Mouse (Mus musculus) embryonic facial prominence, embryonic 15.5 days (tissue): ENCODE measurements around the gene Cdip1. TPM values are rescaled to one million over a fixed set of nuclear protein-coding genes. Genes with fewer than 3 reads are reported as not detected.
A peak's percentile ranks its signal among the peaks of the same experiment; 100 is the strongest.

Source experiments
- ATAC-seq: fragments of 200-750 bp; cut with Nextera tagmentation; 2 replicates; pipeline ENCODE4 v1.8.0; 2017; ENCODE audit warnings: low read depth, moderate TSS enrichment; ENCODE audit not compliant: insufficient number of reproducible peaks, low FRiP score, low TSS enrichment
- H3K27ac ChIP-seq: fragments of 300-500 bp; sonication (generic); replicated peaks from 2 replicates; pipeline ENCODE4 v1.5.1; 2015; ENCODE audit warnings: mild to moderate bottlenecking, inconsistent platforms
- H3K27me3 ChIP-seq: fragments of 300-500 bp; sonication (generic); 2 replicates; pipeline ENCODE4 v1.6.1; 2015; ENCODE audit warnings: inconsistent platforms
- H3K36me3 ChIP-seq: fragments of 300-500 bp; sonication (generic); 2 replicates; pipeline ENCODE4 v1.6.1; 2015; ENCODE audit warnings: mild to moderate bottlenecking, inconsistent platforms
- H3K4me1 ChIP-seq: fragments of 300-500 bp; sonication (generic); 2 replicates; pipeline ENCODE4 v1.6.1; 2015; ENCODE audit warnings: inconsistent platforms
- H3K4me2 ChIP-seq: fragments of 300-500 bp; sonication (generic); replicated peaks from 2 replicates; pipeline ENCODE4 v1.6.1; 2015; ENCODE audit warnings: mild to moderate bottlenecking, inconsistent platforms
- H3K4me3 ChIP-seq: fragments of 300-500 bp; sonication (generic); replicated peaks from 2 replicates; pipeline ENCODE4 v1.5.1; 2015; ENCODE audit warnings: mild to moderate bottlenecking, inconsistent platforms
- H3K9ac ChIP-seq: fragments of 300-500 bp; sonication (generic); 2 replicates; pipeline ENCODE4 v1.6.1; 2015; ENCODE audit warnings: inconsistent platforms
- H3K9me3 ChIP-seq: fragments of 300-500 bp; sonication (generic); replicated peaks from 2 replicates; pipeline ENCODE4 v1.6.1; 2016; ENCODE audit warnings: inconsistent platforms
- WGBS: fragments of 180-500 bp; shearing (Covaris S2); methylation state at CpG from one replicate; pipeline ENCODE4 v1.1.7; 2015; 5-methylcytosine and 5-hydroxymethylcytosine counted together
- polyA plus RNA-seq: library from polyadenylated mRNA; unstranded; fragments of >200 nt; fragmentation: Nextera tagmentation; extraction: Ambion mirVana; gene quantifications from 2 replicates; pipeline ENCODE4 v1.2.1, GENCODE M21; 2015

Gene Cdip1
- polyA plus RNA-seq, 1 experiment from 2014 or later = 96.6 TPM

- Histone ChIP-seq H3K27ac (no peak overlapping the region), H3K36me3 (no peaks in the 10 kb centered on the region), H3K4me1 (peaks cover 21% of the 10 kb centered on the region), H3K27me3 (no peaks in the 10 kb centered on the region), H3K9me3 (no peaks in the 10 kb centered on the region), H3K9ac (no peak overlapping the region), H3K4me3 (no peak overlapping the region), H3K4me2 (no peak overlapping the region)
- 51% methylated on average over 2 of the region's 2 CpGs for WGBS
- no peak for ATAC-seq
Measured at GRCm38 (mm10) chr16:4791332-4791731, 1.2 kb upstream of the Cdip1 start.

- ATAC-seq = peak; percentile 55
- H3K9ac ChIP-seq = peak overlapping the region; percentile 87
- H3K4me3 ChIP-seq = peak overlapping the region; percentile 91
- under 1% methylated on average over 29 of the region's 29 CpGs for WGBS
- no peaks in the 10 kb centered on the region for H3K27me3 ChIP-seq
- H3K27ac ChIP-seq = peak overlapping the region; percentile 98
- peak overlapping the region; percentile 80 for H3K4me2 ChIP-seq
- H3K36me3 ChIP-seq = no peaks in the 10 kb centered on the region
- H3K4me1 ChIP-seq = peaks cover 27% of the 10 kb centered on the region
- no peaks in the 10 kb centered on the region for H3K9me3 ChIP-seq
Measured at GRCm38 (mm10) chr16:4789311-4789768, 752 bp downstream of the Cdip1 start.

- Histone ChIP-seq H3K27ac (no peak overlapping the region), H3K9ac (no peak overlapping the region), H3K4me1 (peaks cover 27% of the 10 kb centered on the region), H3K4me2 (peak overlapping the region; percentile 80; the same call in 1 of the 2 replicates), H3K36me3 (no peaks in the 10 kb centered on the region), H3K27me3 (no peaks in the 10 kb centered on the region), H3K4me3 (peak overlapping the region; percentile 91; the same call in 1 of the 2 replicates), H3K9me3 (no peaks in the 10 kb centered on the region)
- no peak for ATAC-seq
Measured at GRCm38 (mm10) chr16:4788176-4788575, 1.9 kb downstream of the Cdip1 start.

- Histone ChIP-seq H3K9ac (no peak overlapping the region), H3K27me3 (no peaks in the 10 kb centered on the region), H3K4me3 (no peak overlapping the region), H3K4me1 (peaks cover 34% of the 10 kb centered on the region), H3K36me3 (no peaks in the 10 kb centered on the region; the same call in 1 of the 2 replicates), H3K27ac (peak overlapping the region; percentile 34; the same call in 1 of the 2 replicates), H3K4me2 (no peak overlapping the region), H3K9me3 (no peaks in the 10 kb centered on the region)
- WGBS = 61% methylated on average over 4 of the region's 4 CpGs
- ATAC-seq = no peak
Measured at GRCm38 (mm10) chr16:4785706-4786105, 4.4 kb downstream of the Cdip1 start.

- ATAC-seq = no peak
Measured at GRCm38 (mm10) chr16:4782515-4782914, 7.6 kb downstream of the Cdip1 start.

GRCm38 (mm10) chr16:4781524-4782196 is 8.4 kb downstream of the Cdip1 start:
- ATAC-seq = no peak
- Histone ChIP-seq H3K27me3 (no peaks in the 10 kb centered on the region), H3K4me1 (peaks cover 27% of the 10 kb centered on the region), H3K4me2 (no peak overlapping the region), H3K4me3 (no peak overlapping the region), H3K36me3 (peaks cover 4% of the 10 kb centered on the region; the same call in 1 of the 2 replicates), H3K9me3 (no peaks in the 10 kb centered on the region), H3K9ac (no peak overlapping the region), H3K27ac (peak overlapping the region; percentile 52)
- 60% methylated on average over 5 of the region's 5 CpGs for WGBS

More at GRCm38 (mm10) chr16:4782515-4782914, 7.6 kb downstream of the Cdip1 start:
- Histone ChIP-seq H3K36me3 (peaks cover 4% of the 10 kb centered on the region; the same call in 1 of the 2 replicates), H3K27ac (no peak overlapping the region), H3K4me2 (no peak overlapping the region), H3K4me1 (peaks cover 28% of the 10 kb centered on the region), H3K9ac (no peak overlapping the region), H3K9me3 (no peaks in the 10 kb centered on the region), H3K27me3 (no peaks in the 10 kb centered on the region), H3K4me3 (no peak overlapping the region)

DNA sequence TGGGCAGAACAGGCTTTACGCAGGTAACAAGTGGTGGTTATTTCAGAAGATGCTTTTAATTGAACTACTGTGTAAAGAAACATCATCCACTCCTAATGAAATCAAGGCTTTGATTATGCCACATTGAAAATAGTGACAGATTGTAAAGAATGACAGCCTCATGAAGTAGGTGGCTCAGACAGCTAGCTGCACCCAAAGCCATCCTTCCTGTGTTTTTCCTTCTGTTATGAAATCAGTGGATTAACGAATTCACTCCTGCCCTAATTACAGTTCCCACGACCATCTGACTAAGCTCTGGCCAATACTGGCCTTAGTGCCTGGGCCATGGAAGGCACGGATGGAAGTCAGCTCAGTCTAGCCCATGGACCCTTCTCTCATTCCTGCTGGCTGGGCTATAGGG is 11.2 kb downstream of the Cdip1 start:
- Histone ChIP-seq H3K4me3 (no peak overlapping the region), H3K9ac (no peak overlapping the region), H3K4me2 (no peak overlapping the region), H3K27me3 (no peaks in the 10 kb centered on the region), H3K36me3 (peaks cover 4% of the 10 kb centered on the region; the same call in 1 of the 2 replicates), H3K27ac (no peak overlapping the region), H3K9me3 (no peaks in the 10 kb centered on the region), H3K4me1 (peaks cover 17% of the 10 kb centered on the region)
- no peak for ATAC-seq
- 92% methylated on average over 4 of the region's 4 CpGs for WGBS

GRCm38 (mm10) chr16:4777905-4778609 is 12.0 kb downstream of the Cdip1 start:
- 88% methylated on average over 4 of the region's 4 CpGs for WGBS
- 0 out of 2 replicates have a peak, but pooled peaks have one; percentile 13 for ATAC-seq
- Histone ChIP-seq H3K27ac (no peak overlapping the region), H3K4me1 (peaks cover 25% of the 10 kb centered on the region), H3K36me3 (peaks cover 4% of the 10 kb centered on the region; the same call in 1 of the 2 replicates), H3K9ac (no peak overlapping the region), H3K27me3 (no peaks in the 10 kb centered on the region), H3K9me3 (no peaks in the 10 kb centered on the region), H3K4me2 (no peak overlapping the region), H3K4me3 (no peak overlapping the region)

GRCm38 (mm10) chr16:4777171-4777904 is 12.8 kb downstream of the Cdip1 start:
- WGBS = 71% methylated on average over 3 of the region's 3 CpGs
- peak; percentile 74 for ATAC-seq
- Histone ChIP-seq H3K27ac (no peak overlapping the region), H3K9me3 (no peaks in the 10 kb centered on the region), H3K9ac (no peak overlapping the region), H3K4me3 (no peak overlapping the region), H3K27me3 (no peaks in the 10 kb centered on the region), H3K4me2 (no peak overlapping the region), H3K4me1 (peaks cover 26% of the 10 kb centered on the region), H3K36me3 (peaks cover 4% of the 10 kb centered on the region; the same call in 1 of the 2 replicates)

DNA sequence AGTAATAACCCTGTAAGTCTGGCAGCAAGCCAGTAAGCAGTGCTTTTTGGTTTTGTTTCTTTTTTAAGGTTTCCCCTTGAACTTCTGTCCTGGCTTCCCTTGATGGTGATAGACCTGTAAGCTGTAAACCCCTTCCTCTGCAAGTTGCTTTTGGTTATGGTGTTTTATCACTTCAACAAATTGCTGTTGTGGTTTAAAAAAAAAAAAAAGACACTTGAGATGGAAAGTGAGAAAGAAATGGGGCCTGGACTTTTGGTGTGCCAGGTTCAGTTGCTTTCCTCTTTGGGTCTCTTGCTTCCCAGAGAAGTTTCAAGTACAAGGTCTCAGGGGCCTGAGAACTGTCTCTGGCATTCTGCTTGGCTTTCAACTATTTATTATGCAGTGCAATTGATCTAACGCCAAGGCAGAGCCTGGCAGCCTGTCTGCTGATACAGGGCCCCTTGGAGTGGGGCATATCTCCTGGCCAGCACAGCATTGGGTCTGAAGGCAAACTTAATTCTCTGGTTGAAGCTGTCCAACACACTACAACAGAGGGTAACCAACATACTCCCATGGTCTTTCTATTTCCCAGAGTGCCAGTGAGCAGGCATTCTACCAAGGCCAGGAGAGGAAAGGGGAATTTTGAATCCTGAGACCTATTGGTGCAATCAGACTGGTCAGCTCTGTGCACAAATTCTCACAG is 16.7 kb downstream of the Cdip1 start:
- WGBS = 63% methylated on average over 1 of the region's 1 CpGs
- Histone ChIP-seq H3K9ac (no peak overlapping the region), H3K4me2 (no peak overlapping the region), H3K27ac (no peak overlapping the region), H3K9me3 (no peaks in the 10 kb centered on the region), H3K36me3 (peaks cover 20% of the 10 kb centered on the region), H3K4me1 (peaks cover 20% of the 10 kb centered on the region), H3K4me3 (no peak overlapping the region), H3K27me3 (no peaks in the 10 kb centered on the region)
- ATAC-seq = no peak
